Mouse (Mus musculus): ENCODE data around the gene Tm4sf19.

Tm4sf19 gene

GRCm38 (mm10) chr16:32400267-32400666, at the start of gene Tm4sf19:
Gene Tm4sf19 (plus strand): TSS chr16:32400506.
- in situ Hi-C loops (cut with MboI; ENCODE audit: low sequenced_read_pairs): no loop called here

GRCm38 (mm10) chr16:32350776-32351175, 49.5 kb upstream of the Tm4sf19 start:
- in situ Hi-C loops (cut with MboI; ENCODE audit: low sequenced_read_pairs): no loop called here

- in situ Hi-C loops (cut with MboI; ENCODE audit: low sequenced_read_pairs): no loop called here
These were observed 36.8 kb upstream of the Tm4sf19 start for GRCm38 (mm10) chr16:32363530-32363929.

- in situ Hi-C loops (cut with MboI; ENCODE audit: low sequenced_read_pairs): no loop called here
These were observed 29.0 kb upstream of the Tm4sf19 start for GRCm38 (mm10) chr16:32371351-32371750.

- in situ Hi-C loops (cut with MboI; ENCODE audit: low sequenced_read_pairs): no loop called here
These were observed 20.7 kb upstream of the Tm4sf19 start for GRCm38 (mm10) chr16:32379575-32379974.

GRCm38 (mm10) chr16:32382901-32383300, 17.4 kb upstream of the Tm4sf19 start:
- in situ Hi-C loops (cut with MboI; ENCODE audit: low sequenced_read_pairs): no loop called here

GRCm38 (mm10) chr16:32384885-32385284, 15.4 kb upstream of the Tm4sf19 start:
- in situ Hi-C loops (cut with MboI; ENCODE audit: low sequenced_read_pairs): no loop called here

- in situ Hi-C loops (cut with MboI; ENCODE audit: low sequenced_read_pairs): no loop called here
These were observed 13.5 kb upstream of the Tm4sf19 start for GRCm38 (mm10) chr16:32386826-32387225.

- in situ Hi-C loops (cut with MboI; ENCODE audit: low sequenced_read_pairs): no loop called here
These were observed 11.3 kb upstream of the Tm4sf19 start for GRCm38 (mm10) chr16:32389049-32389448.

GRCm38 (mm10) chr16:32389841-32390240, 10.5 kb upstream of the Tm4sf19 start:
- in situ Hi-C loops (cut with MboI; ENCODE audit: low sequenced_read_pairs): no loop called here

- in situ Hi-C loops (cut with MboI; ENCODE audit: low sequenced_read_pairs): no loop called here
These were observed 9.4 kb upstream of the Tm4sf19 start for GRCm38 (mm10) chr16:32390882-32391281.

GRCm38 (mm10) chr16:32395679-32396540, 4.4 kb upstream of the Tm4sf19 start:
- in situ Hi-C loops (cut with MboI; ENCODE audit: low sequenced_read_pairs): no loop called here

- in situ Hi-C loops (cut with MboI; ENCODE audit: low sequenced_read_pairs): no loop called here
These were observed 3.8 kb upstream of the Tm4sf19 start for GRCm38 (mm10) chr16:32396541-32396835.

- in situ Hi-C loops (cut with MboI; ENCODE audit: low sequenced_read_pairs): no loop called here
These were observed 2.1 kb upstream of the Tm4sf19 start for GRCm38 (mm10) chr16:32398206-32398605.

GRCm38 (mm10) chr16:32401335-32401965, 1.1 kb downstream of the Tm4sf19 start:
- in situ Hi-C loops (cut with MboI; ENCODE audit: low sequenced_read_pairs): no loop called here

- in situ Hi-C loops (cut with MboI; ENCODE audit: low sequenced_read_pairs): no loop called here
These were observed 2.5 kb downstream of the Tm4sf19 start for GRCm38 (mm10) chr16:32402818-32403217.

- in situ Hi-C loops (cut with MboI; ENCODE audit: low sequenced_read_pairs): no loop called here
These were observed 5.4 kb downstream of the Tm4sf19 start for GRCm38 (mm10) chr16:32405716-32406115.

- in situ Hi-C loops (cut with MboI; ENCODE audit: low sequenced_read_pairs): no loop called here
These were observed 6.4 kb downstream of the Tm4sf19 start for GRCm38 (mm10) chr16:32406671-32407070.

- in situ Hi-C loops (cut with MboI; ENCODE audit: low sequenced_read_pairs): no loop called here
These were observed 7.4 kb downstream of the Tm4sf19 start for GRCm38 (mm10) chr16:32407730-32408129.

GRCm38 (mm10) chr16:32417457-32417856, 17.2 kb downstream of the Tm4sf19 start:
- in situ Hi-C loops (cut with MboI; ENCODE audit: low sequenced_read_pairs): no loop called here

- in situ Hi-C loops (cut with MboI; ENCODE audit: low sequenced_read_pairs): no loop called here
These were observed 19.5 kb downstream of the Tm4sf19 start, which contains the start of gene Tctex1d2 for GRCm38 (mm10) chr16:32419517-32420483. Gene Tctex1d2 (plus strand): TSS chr16:32419702.
